Mouse (Mus musculus) C2C12 (cell line): ENCODE measurements around the gene Gna13. TPM values are rescaled to one million over a fixed set of nuclear protein-coding genes. Genes with fewer than 3 reads are reported as not detected.

Source experiments
- H3K27me3 ChIP-seq: one replicate; pipeline ENCODE4 v1.6.1; 2011; ENCODE audit not compliant: control insufficient read depth, insufficient read depth, insufficient read length
- H3K36me3 ChIP-seq: one replicate; pipeline ENCODE4 v1.6.1; 2011; ENCODE audit not compliant: control insufficient read depth, insufficient read depth
- H3K4me3 ChIP-seq: one replicate; pipeline ENCODE4 v1.5.1; 2011; ENCODE audit warnings: mild to moderate bottlenecking, control low read depth; ENCODE audit not compliant: poor library complexity, insufficient read depth, severe bottlenecking
- H3K79me2 ChIP-seq: one replicate; pipeline ENCODE4 v1.6.1; 2011; ENCODE audit not compliant: control insufficient read depth, insufficient read depth
- H3K79me3 ChIP-seq: one replicate; pipeline ENCODE4 v1.6.1; 2011; ENCODE audit warnings: low read depth, control low read depth
- H3ac ChIP-seq: one replicate; pipeline ENCODE3; 2011; ENCODE audit warnings: low read depth; ENCODE audit not compliant: control insufficient read depth, insufficient read length
- CEBPB ChIP-seq: IDR thresholded peaks from one replicate; pipeline ENCODE4 v1.6.1; 2011; ENCODE audit warnings: low read depth, mild to moderate bottlenecking, control low read depth, moderate library complexity
- CTCF ChIP-seq: IDR thresholded peaks from one replicate; pipeline ENCODE4 v1.5.1; 2011; ENCODE audit not compliant: control insufficient read depth, insufficient read depth, insufficient read length
- FOSL1 ChIP-seq: IDR thresholded peaks from one replicate; pipeline ENCODE4 v1.8.0; 2011; ENCODE audit warnings: mild to moderate bottlenecking, low read length; ENCODE audit not compliant: poor library complexity, insufficient read depth, severe bottlenecking
- MAX ChIP-seq: IDR thresholded peaks from one replicate; pipeline ENCODE4 v1.6.1; 2011; ENCODE audit warnings: mild to moderate bottlenecking, control low read depth
- MYOD1 ChIP-seq: IDR thresholded peaks from one replicate; pipeline ENCODE4 v1.6.1; 2011; ENCODE audit warnings: low read depth; ENCODE audit not compliant: control insufficient read depth, insufficient read length
- MYOG ChIP-seq: IDR thresholded peaks from one replicate; pipeline ENCODE4 v1.6.1; 2011; ENCODE audit not compliant: control insufficient read depth, insufficient read length; ENCODE audit errors: extremely low read depth
- USF1 ChIP-seq: IDR thresholded peaks from one replicate; pipeline ENCODE4 v1.6.1; 2011; ENCODE audit warnings: low read depth, mild to moderate bottlenecking, control low read depth, moderate library complexity
- polyA plus RNA-seq: library from polyadenylated mRNA; unstranded; fragments of >200 nt; fragmentation: generic; extraction: Trizol; gene quantifications from one replicate; pipeline ENCODE4 v1.2.1, GENCODE M21; 2012; ENCODE audit warnings: missing spikeins

Gene Gna13
- polyA plus RNA-seq, 1 experiment, result 18.1 TPM

DNA sequence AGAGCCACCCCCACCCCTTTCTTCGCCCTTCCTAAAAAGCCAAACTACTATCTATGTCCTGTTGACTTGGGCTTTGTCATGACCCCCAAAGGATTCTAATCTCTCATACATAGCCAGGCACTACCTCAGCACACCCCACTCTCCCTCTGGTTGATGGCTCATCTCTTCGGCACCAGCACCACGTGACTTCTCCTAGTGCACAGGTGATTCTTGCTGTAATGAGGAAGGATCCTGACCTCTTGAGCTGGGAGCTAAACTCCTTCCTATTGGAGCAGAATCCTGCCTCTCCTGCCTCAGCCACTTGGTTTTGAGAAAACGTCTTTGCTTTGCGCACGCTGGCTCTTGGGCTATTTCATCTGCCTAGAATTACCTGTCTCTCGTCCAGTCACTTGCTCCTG is 12.3 kb upstream of the Gna13 start:
- TF ChIP-seq USF1, result no peak
- TF ChIP-seq CEBPB, result no peak
- TF ChIP-seq MAX, result no peak
- TF ChIP-seq MYOD1, result no peak
- no peak for TF ChIP-seq MYOG
- no peak for TF ChIP-seq CTCF
- TF ChIP-seq FOSL1, result no peak
- no peak overlapping the region for H3K4me3 ChIP-seq
- H3ac ChIP-seq, result no peak overlapping the region
- no peaks in the 10 kb centered on the region for H3K36me3 ChIP-seq
- H3K79me3 ChIP-seq, result no peaks in the 10 kb centered on the region
- H3K79me2 ChIP-seq, result no peaks in the 10 kb centered on the region
- H3K27me3 ChIP-seq, result no peaks in the 10 kb centered on the region

GRCm38 (mm10) chr11:109351489-109351888 is 11.1 kb upstream of the Gna13 start:
- H3K36me3 ChIP-seq, result no peaks in the 10 kb centered on the region
- H3K79me2 ChIP-seq, result no peaks in the 10 kb centered on the region
- no peak overlapping the region for H3K4me3 ChIP-seq
- H3ac ChIP-seq, result no peak overlapping the region
- H3K27me3 ChIP-seq, result no peaks in the 10 kb centered on the region
- no peak for TF ChIP-seq CEBPB
- H3K79me3 ChIP-seq, result no peaks in the 10 kb centered on the region

DNA sequence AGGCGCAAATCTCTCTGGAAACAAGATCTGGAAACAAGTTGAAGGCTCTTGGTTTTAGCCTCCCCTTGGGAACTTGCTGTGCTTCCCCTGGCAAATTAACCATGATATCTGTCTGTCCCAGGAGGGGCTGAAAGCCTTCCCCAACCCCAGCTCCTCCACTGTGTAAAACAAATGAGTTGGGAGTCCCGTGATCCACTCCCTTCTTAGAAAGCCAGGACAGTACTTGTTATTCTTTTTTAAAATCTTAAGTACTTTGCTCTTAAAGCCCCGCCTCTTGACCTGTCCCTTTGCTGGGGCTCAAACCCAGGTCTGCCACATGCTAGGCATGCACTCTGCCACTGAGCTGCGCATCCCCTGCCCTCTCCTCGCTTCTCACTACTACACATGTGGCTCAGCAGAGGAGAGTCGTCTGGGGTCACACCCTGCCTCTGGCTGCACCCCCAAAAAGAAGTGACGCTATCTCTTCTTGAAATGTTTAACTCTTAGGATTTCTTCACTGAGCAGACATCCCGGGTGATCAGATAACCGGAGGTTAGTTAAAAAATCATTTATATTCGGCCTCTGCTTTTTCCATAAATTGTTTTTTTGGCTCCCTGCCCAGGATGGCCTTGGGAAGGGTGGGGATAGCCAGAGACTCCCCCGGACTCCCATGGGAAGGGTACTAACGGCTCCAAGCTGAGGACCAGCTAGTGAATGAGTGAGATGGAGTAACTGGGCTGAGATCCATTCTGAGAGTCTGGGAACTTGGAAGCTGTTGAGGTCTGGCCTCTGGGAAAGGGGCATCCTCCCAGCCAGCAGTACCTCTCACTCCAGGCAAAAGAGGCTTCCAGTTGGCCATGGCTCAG is 9.0 kb upstream of the Gna13 start:
- H3K27me3 ChIP-seq, result no peaks in the 10 kb centered on the region
- H3K79me2 ChIP-seq, result no peaks in the 10 kb centered on the region
- no peak overlapping the region for H3ac ChIP-seq
- no peaks in the 10 kb centered on the region for H3K79me3 ChIP-seq
- no peaks in the 10 kb centered on the region for H3K36me3 ChIP-seq
- H3K4me3 ChIP-seq, result no peak overlapping the region
- TF ChIP-seq FOSL1, result no peak
- TF ChIP-seq CEBPB, result no peak
- no peak for TF ChIP-seq MAX
- no peak for TF ChIP-seq CTCF
- TF ChIP-seq MYOD1, result no peak
- no peak for TF ChIP-seq MYOG
- TF ChIP-seq USF1, result no peak

- Histone ChIP-seq H3K79me3 (no peaks in the 10 kb centered on the region), H3K27me3 (no peaks in the 10 kb centered on the region), H3K4me3 (no peak overlapping the region), H3K79me2 (no peaks in the 10 kb centered on the region), H3K36me3 (no peaks in the 10 kb centered on the region), H3ac (no peak overlapping the region)
- TF ChIP-seq FOSL1 (no peak), CTCF (no peak), USF1 (no peak), CEBPB (no peak), MYOD1 (no peak), MYOG (no peak), MAX (no peak)
Measured at GRCm38 (mm10) chr11:109354236-109354613, 8.4 kb upstream of the Gna13 start.

- no peak overlapping the region for H3K4me3 ChIP-seq
- H3K36me3 ChIP-seq, result no peaks in the 10 kb centered on the region
- H3K27me3 ChIP-seq, result no peaks in the 10 kb centered on the region
- H3K79me2 ChIP-seq, result no peaks in the 10 kb centered on the region
- H3ac ChIP-seq, result no peak overlapping the region
- TF ChIP-seq MYOD1 (no peak), CTCF (no peak), FOSL1 (no peak), MAX (no peak), MYOG (no peak), CEBPB (no peak)
- H3K79me3 ChIP-seq, result no peaks in the 10 kb centered on the region
Measured at GRCm38 (mm10) chr11:109355771-109356388, 6.8 kb upstream of the Gna13 start.

DNA sequence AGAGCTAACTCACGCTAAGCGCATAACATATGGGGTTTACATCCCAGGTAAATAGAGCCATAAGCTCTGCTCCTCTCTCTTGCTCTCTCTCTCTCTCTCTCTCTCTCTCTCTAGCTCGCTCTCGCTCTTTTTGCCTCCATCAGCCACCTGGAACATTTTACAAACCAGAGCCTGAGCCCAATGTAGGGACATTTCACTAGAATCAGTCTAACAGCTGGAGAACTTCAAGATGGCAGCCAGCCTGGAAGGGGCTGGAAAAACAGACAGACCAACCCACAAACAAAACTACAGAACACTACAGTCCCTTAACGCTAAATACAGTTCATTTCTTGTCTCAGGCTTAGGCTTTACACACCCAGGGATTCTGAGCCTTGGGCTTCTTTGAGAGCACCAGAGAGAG is 5.5 kb upstream of the Gna13 start:
- no peaks in the 10 kb centered on the region for H3K36me3 ChIP-seq
- no peaks in the 10 kb centered on the region for H3K79me3 ChIP-seq
- TF ChIP-seq USF1, result no peak
- no peak for TF ChIP-seq MYOD1
- no peak for TF ChIP-seq CEBPB
- no peak for TF ChIP-seq MAX
- TF ChIP-seq CTCF, result no peak
- no peak for TF ChIP-seq FOSL1
- no peak for TF ChIP-seq MYOG
- no peak overlapping the region for H3ac ChIP-seq
- no peaks in the 10 kb centered on the region for H3K79me2 ChIP-seq
- no peaks in the 10 kb centered on the region for H3K27me3 ChIP-seq
- H3K4me3 ChIP-seq, result no peak overlapping the region
